Mouse (Mus musculus) cerebellum, postnatal 25 days (tissue): ENCODE measurements around the gene Sbsn.
"Not testable (repeated sequence)": the region's sequence is repeated elsewhere in the genome, so short reads cannot be mapped to it uniquely, and the experiment has no call there.

Experiments used
- DNase-seq, 2 experiments: peaks; one replicate each; pipeline ENCODE4 v3.0.0; 2021; ENCODE audit warnings: mixed read lengths in 2 of 2

Sbsn gene

DNA sequence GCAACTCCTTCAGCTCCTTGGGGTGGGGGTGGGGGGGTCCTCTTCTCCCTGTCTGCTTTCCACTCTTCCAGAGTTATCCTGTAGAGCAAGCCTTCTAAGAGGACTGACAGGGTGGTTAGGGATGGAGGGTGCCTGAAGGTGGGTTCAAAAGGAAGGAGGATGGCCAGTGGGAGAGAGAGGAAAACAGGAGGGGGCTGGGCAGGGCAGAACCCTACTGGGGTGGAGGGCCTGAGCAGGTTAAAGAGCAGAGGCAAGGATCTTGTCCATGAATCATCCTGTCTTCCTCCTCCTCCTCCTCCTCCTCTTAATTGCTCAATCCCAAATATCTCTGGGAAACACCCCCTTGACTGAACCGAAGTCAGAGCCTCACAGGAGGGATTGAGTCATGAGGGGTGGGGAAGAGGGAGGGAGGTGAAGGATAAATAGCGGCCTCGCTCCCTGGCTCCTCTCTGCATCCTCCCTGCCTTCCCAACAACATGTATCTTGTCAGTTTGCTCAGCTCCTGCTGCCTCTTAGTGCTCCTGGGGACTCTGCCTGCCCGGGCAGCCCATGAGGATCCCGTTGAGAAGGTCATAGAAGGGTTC, at the start of gene Sbsn:
Gene Sbsn, plus strand, starts transcription at position 386 of the 584 bp plus-strand sequence.
- DNase-seq = no peak

DNA sequence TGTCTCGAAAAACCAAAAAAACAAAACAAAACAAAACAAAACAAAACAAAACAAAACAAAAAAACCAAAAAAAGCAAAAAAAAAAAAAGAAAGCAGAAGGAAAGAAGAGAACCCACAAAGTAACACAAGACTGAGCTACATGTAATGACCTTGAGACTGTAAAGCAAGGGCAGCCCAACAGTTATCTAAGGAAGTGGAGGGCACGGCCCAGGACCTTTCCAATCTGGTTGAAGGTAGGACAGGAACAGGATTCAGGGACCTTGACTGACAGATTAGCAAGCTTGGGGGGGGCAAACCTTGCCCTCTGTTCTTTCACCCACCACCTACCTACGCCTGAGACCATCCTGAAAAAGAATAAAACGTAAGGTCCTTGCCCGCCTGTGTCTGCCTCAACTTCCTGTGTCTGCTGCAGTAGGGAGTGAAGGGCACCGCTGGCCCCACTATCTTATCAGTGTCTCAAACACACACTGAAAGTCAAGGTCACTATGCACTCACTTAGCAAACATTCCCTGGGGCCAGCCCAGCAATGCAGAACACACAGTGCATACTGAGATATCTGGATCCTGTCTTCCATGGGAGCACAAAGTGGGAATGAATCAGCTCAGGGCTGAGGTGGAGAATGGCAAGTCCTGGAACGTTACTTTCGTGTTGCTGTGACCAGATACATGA, 44.9 kb upstream of the Sbsn start:
- DNase-seq = no peak

DNA sequence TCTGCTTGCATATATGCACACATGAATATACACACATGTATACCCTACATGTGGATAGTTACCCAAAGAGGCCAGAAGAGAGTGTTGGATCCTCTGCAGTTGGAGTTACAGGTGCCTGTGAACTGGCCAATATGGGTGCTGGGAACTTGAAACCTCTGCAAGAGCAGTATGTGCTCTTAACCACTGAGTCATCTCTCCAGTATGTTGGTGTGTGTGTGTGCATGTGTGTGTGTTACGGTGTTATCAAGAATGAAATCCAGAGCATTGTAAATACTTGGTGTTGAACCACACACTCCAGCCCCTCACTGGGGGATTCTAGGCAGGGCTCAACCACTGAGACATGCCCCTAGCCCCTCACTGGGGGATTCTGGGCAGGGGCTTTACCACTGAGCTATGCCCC, 43.8 kb upstream of the Sbsn start:
- DNase-seq = no peak

DNA sequence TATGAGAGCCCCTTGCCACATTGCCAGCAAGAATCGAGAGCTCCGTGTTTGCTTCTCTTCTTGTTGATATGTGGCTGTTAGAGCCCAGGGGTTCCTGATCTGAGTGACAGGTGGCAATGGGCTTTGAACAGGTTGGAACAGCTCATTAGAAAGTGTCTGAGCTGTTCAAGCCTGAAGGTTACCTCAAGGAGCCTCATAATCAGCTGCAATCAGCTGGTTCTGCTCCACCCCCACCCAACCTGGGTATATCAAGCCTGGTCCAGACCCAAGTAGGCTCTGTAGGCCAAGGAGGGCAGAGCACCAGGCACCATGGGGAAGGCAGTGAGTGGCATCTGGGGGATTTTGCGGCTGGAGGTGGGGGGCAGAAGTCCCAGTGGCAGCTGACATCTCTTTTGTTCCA, 39.3 kb upstream of the Sbsn start, which contains the start of gene Atp4a:
Gene Atp4a, plus strand, starts transcription at position 268 of the 400 bp plus-strand sequence.
- DNase-seq = no peak

DNA sequence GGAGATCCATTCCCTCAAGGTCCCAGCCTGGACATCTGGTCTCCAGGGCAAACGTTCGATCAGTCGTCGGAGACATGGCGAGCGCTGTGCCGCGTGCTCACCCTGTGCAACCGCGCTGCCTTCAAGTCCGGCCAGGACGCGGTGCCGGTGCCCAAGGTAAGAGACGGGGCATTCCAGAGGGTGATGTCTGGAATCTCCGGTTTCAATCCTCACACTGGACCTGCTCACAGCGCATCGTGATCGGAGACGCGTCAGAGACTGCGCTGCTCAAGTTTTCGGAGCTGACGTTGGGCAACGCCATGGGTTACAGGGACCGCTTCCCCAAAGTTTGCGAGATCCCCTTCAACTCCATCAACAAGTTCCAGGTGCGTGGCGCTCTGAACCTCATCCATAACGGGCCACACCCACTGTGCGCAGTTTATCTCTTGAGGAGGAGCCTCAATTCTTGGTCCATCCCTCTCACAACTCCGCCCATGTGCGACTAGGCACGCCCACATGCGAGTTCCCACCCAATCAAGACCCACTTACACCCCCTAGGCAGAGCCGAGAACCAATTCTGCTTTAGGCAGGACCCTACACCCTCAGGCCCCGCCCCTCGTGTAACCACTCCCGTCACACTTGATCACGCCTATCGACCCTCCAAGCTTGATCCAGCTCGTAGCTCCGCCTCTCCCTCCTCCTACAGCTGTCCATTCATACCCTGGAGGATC, 34.1 kb upstream of the Sbsn start:
- peak; percentile 22 to 44 for DNase-seq

DNA sequence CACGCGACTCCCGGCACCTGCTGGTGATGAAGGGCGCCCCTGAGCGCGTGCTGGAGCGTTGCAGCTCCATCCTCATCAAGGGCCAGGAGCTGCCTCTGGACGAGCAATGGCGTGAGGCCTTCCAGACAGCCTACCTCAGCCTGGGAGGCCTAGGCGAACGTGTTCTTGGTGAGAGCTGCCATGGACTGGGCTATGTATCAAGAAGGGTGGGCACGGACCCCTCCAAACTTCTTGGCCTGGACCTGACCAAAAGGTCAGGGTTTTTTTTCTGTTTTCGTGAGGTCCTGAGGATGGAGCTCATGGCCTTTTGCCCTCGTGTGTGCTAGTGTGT, 33.6 kb upstream of the Sbsn start:
- DNase-seq = no peak

DNA sequence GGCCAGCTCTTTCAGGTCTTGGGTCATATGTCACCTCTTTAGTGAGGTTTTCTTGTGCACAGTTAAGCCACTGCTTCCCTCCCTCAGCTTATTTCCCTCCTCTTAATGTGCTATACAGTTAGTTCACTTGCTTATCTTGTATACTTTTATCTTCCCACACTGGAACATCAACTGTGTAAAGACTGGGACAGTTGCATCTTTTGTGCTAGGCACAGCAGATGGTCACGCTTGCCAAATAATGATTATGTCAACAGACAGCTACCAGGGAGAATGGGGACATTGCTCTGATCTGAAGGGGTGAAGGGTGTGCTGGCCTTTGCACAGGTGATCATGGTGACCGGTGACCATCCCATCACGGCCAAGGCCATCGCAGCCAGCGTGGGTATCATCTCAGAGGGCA, 31.6 kb upstream of the Sbsn start:
- no peak for DNase-seq

DNA sequence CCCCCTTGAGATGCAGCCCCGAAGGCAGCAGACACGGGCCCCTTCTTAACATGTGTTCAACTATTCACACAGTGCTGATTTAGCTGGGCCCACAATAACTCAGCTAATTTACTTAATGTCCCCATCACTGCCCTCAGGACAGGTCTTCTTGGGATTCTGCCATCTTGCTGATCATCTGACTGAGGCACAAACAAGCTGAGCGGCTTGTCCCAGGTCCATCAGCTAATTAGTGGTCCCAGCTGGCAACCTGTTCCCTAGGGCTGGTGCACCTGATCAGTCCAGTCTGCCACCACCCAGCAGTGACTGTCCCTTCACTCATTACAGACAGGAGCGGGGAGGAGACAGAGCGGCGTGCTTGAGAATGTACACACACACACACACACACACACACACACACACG, 30.0 kb upstream of the Sbsn start:
- peak in 1 of 2 experiments; percentile 59 for DNase-seq

DNA sequence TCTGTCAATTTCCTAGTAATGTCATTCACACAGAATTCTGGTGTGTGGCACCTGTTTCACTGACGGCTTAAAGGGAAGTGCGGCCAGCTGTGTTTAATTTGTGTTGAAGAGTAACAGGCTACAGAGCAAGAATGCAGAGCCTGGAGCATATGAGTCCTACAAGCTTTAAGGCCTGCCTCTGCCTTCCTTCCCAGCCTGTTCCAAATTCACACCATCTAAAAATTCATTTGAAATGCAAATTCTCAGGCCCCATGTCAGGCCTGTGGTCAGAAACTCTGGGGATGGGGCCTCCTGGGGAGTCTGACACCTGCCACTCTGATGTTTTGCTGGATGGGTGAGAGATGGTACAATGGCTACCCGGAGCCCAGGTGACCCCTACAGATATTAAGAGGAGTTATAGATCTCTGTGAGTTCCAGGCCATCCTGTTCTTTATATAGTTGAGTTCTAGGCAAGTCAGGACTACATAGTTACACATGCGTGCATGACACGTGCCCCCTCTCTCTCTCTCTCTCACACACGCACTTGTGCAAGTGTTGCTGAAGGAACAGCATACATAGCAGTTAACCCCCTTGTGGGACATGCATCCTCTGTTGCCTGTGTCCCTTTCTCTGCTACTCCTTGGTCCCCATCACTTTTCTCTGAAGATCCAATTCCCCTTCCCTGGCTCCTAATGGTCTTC, 27.9 kb upstream of the Sbsn start:
- DNase-seq = no peak

DNA sequence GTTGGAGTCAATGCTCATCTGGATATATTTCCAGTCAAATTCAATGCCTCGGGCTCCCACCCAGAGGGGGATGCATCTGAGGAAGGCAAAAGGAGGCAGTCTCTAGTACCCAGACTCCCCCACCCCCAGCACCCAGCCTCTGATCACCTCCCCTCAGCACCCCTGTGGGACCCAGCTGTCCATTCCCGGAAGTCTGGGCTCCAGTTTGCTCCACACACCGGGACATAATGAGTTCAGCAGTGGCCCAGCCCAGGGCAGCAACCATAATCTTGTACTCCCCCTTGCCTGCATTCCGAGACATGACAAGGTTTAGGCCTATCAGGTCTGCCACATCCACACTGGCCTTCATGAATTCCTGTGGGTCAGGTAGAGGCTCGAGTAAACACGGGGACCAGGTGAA, 23.1 kb upstream of the Sbsn start:
- DNase-seq = no peak

DNA sequence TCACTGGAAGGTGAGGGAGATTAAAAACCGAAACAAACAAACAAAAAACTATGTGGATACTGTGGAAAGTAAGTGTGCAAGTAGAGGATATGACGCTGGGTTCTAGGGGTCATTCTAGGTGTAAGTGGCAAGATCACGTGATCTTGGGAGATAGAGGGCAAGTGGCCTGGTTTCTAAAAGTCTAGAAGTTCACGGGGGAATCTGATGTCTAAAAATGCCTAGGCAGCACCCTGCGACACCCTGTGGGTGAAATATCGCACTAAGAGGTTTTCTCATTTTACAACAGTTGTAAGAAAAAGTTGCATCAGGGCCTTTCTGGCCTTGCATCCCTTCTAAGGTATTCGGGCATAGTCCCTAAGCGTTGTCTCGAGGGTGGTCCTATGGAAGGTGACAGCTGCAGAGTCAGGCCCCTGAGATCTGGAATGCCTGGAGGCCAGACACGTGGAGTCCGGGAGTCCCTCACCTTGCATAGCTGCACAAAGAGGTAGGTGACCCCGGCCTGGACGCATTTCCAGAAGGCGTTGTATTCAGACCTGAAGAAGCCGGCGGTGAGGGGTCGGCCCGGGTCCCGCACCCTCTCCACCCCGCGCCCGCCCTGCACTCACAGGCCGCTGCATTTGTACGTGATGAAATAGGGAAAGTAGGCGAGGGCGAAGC, 22.4 kb upstream of the Sbsn start:
- no peak for DNase-seq

DNA sequence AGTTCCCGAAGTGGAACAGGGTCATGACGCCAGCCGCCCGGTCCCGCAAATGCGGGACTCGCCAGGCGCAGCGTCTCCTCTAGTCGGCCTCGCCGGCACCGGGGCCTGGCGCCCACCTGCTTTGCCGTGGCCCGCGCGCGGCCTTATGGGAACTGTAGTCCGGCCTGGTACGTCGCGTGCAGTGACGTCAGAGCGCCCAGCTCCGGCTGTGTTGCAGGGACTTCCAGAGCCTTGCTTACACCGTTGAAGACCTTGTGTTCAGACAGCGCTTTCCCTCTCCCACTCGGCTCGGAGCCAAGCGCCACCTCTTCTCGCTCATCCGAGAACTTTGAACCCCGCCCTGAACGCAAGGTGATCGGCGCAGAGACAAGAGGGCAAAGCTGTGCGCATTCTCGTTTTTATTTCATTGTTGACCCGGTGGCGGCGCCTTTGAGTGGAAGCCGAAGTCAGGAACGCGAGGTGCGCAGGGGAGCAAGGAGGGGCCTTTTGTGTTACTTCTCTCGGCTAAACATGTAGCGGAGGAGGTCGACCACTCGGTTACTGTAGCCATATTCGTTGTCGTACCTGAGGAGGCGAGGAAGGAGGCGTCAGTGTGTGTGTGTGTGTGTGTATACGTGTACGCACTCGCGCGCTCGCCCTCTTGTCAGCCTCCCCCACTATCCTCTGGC, 21.7 kb upstream of the Sbsn start, which contains the start of gene Tmem147:
Gene Tmem147, minus strand, starts transcription at position 145 of the 668 bp plus-strand sequence.
- peak; percentile 99 for DNase-seq

DNA sequence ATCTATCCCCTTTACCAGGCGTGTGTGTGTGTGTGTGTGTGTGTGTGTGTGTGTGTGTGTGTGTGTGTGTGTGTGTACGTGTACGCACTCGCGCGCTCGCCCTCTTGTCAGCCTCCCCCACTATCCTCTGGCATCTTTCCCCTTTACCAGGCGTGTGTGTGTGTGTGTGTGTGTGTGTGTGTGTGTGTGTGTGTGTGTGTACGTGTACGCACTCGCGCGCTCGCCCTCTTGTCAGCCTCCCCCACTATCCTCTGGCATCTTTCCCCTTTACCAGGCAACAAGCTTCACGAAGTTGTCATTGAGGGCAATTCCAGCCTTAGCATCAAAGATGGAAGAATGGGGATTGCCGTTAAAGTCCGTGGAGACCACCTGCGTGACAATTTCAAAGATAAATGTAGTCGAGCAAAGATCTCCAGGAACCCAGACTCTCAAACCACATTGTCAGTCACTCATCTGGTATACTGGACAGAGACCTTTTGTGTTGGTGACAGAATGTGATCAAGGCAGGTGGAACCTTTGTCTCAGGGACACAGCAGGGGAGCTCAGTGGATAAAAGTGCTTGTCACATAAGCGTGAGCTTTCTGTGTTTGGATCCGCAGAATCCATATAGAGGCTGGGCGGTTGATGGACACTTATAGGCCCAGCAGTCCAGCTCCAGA, 21.1 kb upstream of the Sbsn start:
- DNase-seq = peak; percentile 27 to 39

DNA sequence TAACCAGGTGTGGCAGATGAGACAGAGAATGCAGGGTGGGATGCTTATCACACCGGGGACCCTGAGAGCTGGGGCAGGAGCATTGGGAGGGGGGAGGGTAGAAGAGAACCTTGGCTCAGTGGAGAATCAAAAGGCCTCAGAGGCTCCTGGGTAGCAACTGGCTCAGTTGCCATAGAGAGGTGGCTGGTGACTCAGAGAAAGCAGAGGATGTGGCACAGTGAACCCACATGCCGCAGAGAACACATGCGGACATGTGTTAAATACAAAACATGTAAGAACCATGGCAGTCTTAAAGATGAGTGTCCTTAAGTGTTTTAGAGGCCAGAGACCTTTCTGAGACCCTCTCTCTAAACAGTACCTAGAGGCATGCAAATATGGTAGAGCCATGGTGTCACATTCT, 15.1 kb upstream of the Sbsn start:
- no peak for DNase-seq

DNA sequence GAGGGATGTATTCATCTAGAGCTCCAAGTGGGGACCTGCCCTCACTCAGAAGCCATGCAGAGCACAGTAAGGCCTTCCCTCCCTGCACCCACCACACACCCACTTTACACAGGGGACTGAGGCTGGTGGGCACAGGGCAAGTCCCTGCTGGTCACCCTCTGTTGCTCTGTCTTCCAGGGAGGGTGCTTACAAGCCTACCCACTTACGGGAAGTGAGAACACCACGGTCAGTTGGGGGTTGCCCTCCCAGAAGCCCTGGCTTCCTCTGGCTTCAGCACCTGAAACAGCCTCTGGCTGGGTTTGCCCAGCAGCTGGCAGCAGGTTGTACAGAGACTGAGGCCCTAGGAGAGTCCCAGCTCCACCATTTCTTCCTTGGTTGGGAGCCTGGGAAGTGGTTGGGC, 8.7 kb upstream of the Sbsn start:
- not testable (repeated sequence) for DNase-seq

DNA sequence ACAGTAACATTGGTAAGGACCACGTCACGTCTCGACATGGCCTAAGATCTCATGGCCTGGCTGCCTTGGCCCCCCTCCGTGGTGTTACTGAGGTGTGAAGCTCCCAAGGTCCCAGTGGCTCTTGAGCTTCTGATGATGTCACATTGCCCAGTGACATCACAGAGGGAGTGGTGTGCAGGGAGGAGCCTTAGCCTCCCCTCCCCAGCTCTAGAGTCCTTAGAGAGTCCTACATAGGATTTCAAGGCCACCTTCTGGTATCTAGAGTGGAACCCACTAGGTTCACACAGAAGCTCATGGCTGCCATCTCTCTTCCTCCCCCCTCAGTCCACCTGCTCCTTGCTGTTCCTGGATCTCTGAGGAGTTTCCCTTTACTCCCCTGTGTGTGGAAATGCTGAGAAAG, 7.7 kb upstream of the Sbsn start, which contains the start of gene Gapdhs:
Gene Gapdhs, minus strand, starts transcription at position 65 of the 400 bp plus-strand sequence.
- DNase-seq = not testable (repeated sequence)

DNA sequence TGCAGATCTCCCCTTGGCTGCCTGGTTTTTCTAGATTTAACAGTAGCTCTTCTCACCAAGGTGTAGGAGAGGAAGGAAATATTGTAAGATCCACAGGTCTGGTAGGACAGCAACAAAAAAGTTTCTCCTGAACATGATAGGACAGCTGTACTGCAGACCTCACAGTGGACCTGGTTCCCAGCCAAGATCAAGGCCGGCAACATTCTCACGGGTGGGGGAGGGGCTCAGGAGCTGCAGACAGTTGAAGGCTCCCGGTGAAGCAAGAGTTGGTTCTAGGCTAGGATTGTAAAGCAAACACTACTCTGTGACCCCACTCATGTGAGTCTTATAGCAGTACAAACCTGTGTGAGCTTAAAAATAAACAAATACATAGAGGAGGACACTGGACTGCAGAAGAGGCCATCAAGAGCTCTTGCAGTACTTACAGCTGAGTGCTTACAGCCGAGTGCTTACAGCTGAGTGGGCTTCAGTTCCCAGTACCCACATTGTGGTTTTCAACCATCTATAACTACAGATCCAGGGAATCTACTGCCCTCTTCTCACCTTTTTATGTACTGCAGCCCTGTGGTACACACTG, 7.2 kb upstream of the Sbsn start:
- DNase-seq = no peak

DNA sequence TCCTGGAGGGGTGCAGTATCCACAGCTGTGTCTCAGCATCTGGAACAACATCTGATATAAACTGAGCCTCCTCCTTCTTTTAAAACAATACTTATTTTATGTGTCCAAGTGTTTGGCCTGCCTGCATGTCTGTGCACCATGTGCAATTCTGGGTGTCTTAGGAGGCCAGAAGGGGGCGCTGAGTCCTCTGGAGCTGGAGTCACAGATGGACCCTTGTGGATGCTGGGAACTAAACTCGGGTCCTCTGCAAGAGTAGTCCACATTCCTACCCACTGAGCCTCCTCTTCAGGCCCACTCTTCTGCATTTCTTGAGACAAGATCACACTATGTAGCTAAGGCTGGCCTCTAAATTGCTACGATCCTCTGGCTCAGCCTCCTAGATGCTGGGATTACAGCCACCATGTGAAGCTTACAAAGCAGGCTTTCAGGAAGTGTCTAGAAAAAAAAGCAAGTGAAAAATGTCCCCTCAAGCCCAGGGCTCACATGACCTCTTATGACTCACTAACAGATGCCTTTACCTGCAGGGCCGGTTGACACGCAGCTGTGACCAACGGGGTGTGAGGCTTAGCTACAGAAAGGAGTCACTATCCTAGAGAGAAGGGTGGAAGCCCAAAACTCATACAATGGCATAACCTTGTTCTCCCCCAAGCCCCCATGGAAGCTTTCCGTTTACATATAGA, 3.6 kb upstream of the Sbsn start:
- DNase-seq = no peak

DNA sequence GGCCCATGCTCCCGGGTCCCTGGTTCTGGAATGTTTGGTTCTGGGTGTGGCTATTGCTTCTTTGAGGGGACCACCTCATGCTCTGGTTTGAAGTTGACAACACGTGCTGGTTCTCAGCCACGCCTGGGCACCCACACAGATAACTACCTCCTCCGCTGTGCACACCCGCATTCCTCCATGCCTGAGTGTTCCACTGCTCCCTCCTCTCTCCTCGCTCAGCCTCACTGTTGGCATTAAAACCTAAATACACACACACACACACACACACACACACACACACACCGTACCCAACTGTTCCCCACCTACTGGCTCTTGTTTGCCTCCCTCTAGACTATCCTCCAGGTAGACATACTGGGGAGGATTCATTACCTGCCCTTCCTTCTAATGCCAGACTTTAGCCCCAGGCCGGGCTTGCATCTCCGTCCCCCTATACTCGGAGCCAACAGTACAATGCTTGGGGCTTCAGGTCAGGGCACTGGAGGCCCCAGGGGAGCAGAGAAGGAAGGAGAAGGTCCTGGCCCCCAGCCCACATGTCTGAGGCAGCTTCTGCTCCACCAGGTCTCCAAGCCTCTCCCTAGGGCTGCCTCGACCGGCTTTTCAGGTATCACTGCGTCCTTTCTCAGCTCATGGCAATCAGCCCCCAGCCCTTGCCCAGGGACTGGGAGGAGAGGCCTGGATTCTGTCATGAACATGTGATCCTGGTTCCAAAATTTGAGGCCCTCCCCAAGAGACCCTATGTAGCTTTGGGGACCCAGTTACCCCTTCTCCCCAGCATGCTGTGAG, 1.3 kb upstream of the Sbsn start:
- DNase-seq = no peak

DNA sequence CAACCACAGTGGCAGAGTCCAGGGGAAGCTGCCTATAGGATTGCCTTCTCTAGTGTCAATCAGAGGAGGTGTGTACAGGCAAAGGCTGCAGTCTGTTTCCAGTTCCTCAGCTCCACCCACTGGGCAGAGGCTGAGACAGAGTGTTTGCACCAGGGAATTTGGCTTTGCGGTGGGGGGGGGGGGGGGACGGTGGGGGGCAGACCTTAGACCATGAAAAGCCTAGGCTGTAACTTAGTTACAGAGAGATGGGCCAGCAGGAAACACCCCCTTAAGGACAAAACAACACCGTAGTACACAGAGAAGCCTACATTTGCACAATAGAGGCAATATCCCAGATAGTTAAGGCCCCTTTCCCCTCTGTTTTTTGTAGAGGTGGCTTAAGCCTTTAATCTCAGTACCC, 5.7 kb downstream of the Sbsn start:
- no peak for DNase-seq
